Mouse (Mus musculus) limb, embryonic 10.5 days (tissue): ENCODE results near the gene Grasp. TPM values are rescaled to one million over a fixed set of nuclear protein-coding genes. Genes with fewer than 3 reads are reported as not detected.
A peak's percentile ranks its signal among the peaks of the same experiment; 100 is the strongest.

Experiments used
- DNase-seq: peaks from one replicate; pipeline ENCODE4 v3.0.0-alpha.2; 2017; ENCODE audit warnings: low spot score
- H3K27ac ChIP-seq: fragments of 300-500 bp; sonication (generic); 2 replicates; pipeline ENCODE4 v1.5.1; 2016; ENCODE audit warnings: mild to moderate bottlenecking
- H3K27me3 ChIP-seq: fragments of 300-500 bp; sonication (generic); 2 replicates; pipeline ENCODE4 v1.6.1; 2016; ENCODE audit warnings: low read depth, mild to moderate bottlenecking; ENCODE audit not compliant: poor library complexity, severe bottlenecking
- H3K36me3 ChIP-seq: fragments of 300-500 bp; sonication (generic); 2 replicates; pipeline ENCODE4 v1.6.1; 2016; ENCODE audit warnings: mild to moderate bottlenecking, moderate library complexity
- H3K4me1 ChIP-seq: fragments of 300-500 bp; sonication (generic); 2 replicates; pipeline ENCODE4 v1.6.1; 2016
- H3K4me3 ChIP-seq: fragments of 300-500 bp; sonication (generic); 2 replicates; pipeline ENCODE4 v1.5.1; 2016; ENCODE audit warnings: mild to moderate bottlenecking, moderate library complexity
- H3K9me3 ChIP-seq: fragments of 300-500 bp; sonication (generic); replicated peaks from 2 replicates; pipeline ENCODE4 v1.6.1; 2016; ENCODE audit warnings: mild to moderate bottlenecking
- WGBS: fragments of 180-500 bp; shearing (Covaris S2); methylation state at CpG from one replicate; pipeline ENCODE4 v1.1.7; 2016; 5-methylcytosine and 5-hydroxymethylcytosine counted together
- polyA plus RNA-seq: library from polyadenylated mRNA; unstranded; fragments of >200 nt; fragmentation: Nextera tagmentation; extraction: Ambion mirVana; gene quantifications from 2 replicates; pipeline ENCODE4 v1.2.1, GENCODE M21; 2016

The Grasp gene
- polyA plus RNA-seq, 1 experiment from 2014 or later = 6.9 TPM

- Histone ChIP-seq H3K27me3 (peaks cover 22% of the 10 kb centered on the region), H3K4me1 (peaks cover 47% of the 10 kb centered on the region), H3K27ac (peak overlapping the region; percentile 76), H3K36me3 (0 out of 2 replicates have a peak, but pooled peaks cover 3% of the 10 kb centered on the region), H3K9me3 (no peaks in the 10 kb centered on the region), H3K4me3 (no peak overlapping the region)
- 74% methylated on average over 13 of the region's 13 CpGs for whole genome bisulfite sequencing
- DNase-seq = no peak
Observed at GRCm38 (mm10) chr15:101260874-101261622, 37.1 kb downstream of the Grasp start.

GRCm38 (mm10) chr15:101262502-101262901, 38.5 kb downstream of the Grasp start:
- 0 out of 2 replicates have a peak, but pooled peaks cover 3% of the 10 kb centered on the region for H3K36me3 ChIP-seq
- no peak overlapping the region for H3K4me3 ChIP-seq
- peaks cover 50% of the 10 kb centered on the region for H3K4me1 ChIP-seq
- peaks cover 35% of the 10 kb centered on the region for H3K27me3 ChIP-seq
- WGBS = 68% methylated on average over 5 of the region's 5 CpGs
- H3K9me3 ChIP-seq = no peaks in the 10 kb centered on the region
- H3K27ac ChIP-seq = 0 out of 2 replicates have a peak overlapping the region, but pooled peaks have one; percentile 4
- no peak for DNase-seq

- H3K27ac ChIP-seq = peak overlapping the region; percentile 82
- peaks cover 18% of the 10 kb centered on the region for H3K36me3 ChIP-seq
- 1% methylated on average over 57 of the region's 57 CpGs for WGBS
- no peaks in the 10 kb centered on the region for H3K9me3 ChIP-seq
- DNase-seq = peak; percentile 91
- peaks cover 45% of the 10 kb centered on the region for H3K4me1 ChIP-seq
- peaks cover 59% of the 10 kb centered on the region for H3K27me3 ChIP-seq
- peak overlapping the region; percentile 65 for H3K4me3 ChIP-seq
Observed at GRCm38 (mm10) chr15:101266132-101266963, 42.4 kb downstream of the Grasp start.

- 6% methylated on average over 25 of the region's 25 CpGs for WGBS
- peaks cover 36% of the 10 kb centered on the region for H3K4me1 ChIP-seq
- peaks cover 59% of the 10 kb centered on the region for H3K27me3 ChIP-seq
- no peak for DNase-seq
- H3K9me3 ChIP-seq = no peaks in the 10 kb centered on the region
- H3K27ac ChIP-seq = peak overlapping the region; percentile 82
- H3K36me3 ChIP-seq = peaks cover 28% of the 10 kb centered on the region
- peak overlapping the region; percentile 65 for H3K4me3 ChIP-seq
Observed at GRCm38 (mm10) chr15:101267053-101268032, 43.4 kb downstream of the Grasp start.

GRCm38 (mm10) chr15:101270101-101270820, 46.3 kb downstream of the Grasp start:
- H3K27ac ChIP-seq = no peak overlapping the region
- no peak overlapping the region for H3K4me3 ChIP-seq
- no peak for DNase-seq
- H3K27me3 ChIP-seq = peaks cover 45% of the 10 kb centered on the region
- 90% methylated on average over 29 of the region's 29 CpGs for WGBS
- H3K9me3 ChIP-seq = no peaks in the 10 kb centered on the region
- peaks cover 33% of the 10 kb centered on the region for H3K4me1 ChIP-seq
- peaks cover 45% of the 10 kb centered on the region for H3K36me3 ChIP-seq

GRCm38 (mm10) chr15:101271107-101271506, 47.1 kb downstream of the Grasp start:
- H3K4me3 ChIP-seq = no peak overlapping the region
- H3K27me3 ChIP-seq = peaks cover 37% of the 10 kb centered on the region
- no peaks in the 10 kb centered on the region for H3K9me3 ChIP-seq
- peaks cover 25% of the 10 kb centered on the region for H3K4me1 ChIP-seq
- peaks cover 45% of the 10 kb centered on the region for H3K36me3 ChIP-seq
- no peak overlapping the region; the same call in 1 of the 2 replicates for H3K27ac ChIP-seq
- DNase-seq = no peak
- WGBS = 86% methylated on average over 3 of the region's 3 CpGs

- 90% methylated on average over 15 of the region's 15 CpGs for WGBS
- Histone ChIP-seq H3K27ac (no peak overlapping the region; the same call in 1 of the 2 replicates), H3K36me3 (peaks cover 45% of the 10 kb centered on the region), H3K9me3 (no peaks in the 10 kb centered on the region), H3K4me3 (no peak overlapping the region), H3K27me3 (peaks cover 34% of the 10 kb centered on the region), H3K4me1 (peaks cover 21% of the 10 kb centered on the region)
- DNase-seq = no peak
Observed at GRCm38 (mm10) chr15:101271513-101271912, 47.5 kb downstream of the Grasp start.

- Histone ChIP-seq H3K27ac (no peak overlapping the region), H3K9me3 (no peaks in the 10 kb centered on the region), H3K4me1 (peaks cover 25% of the 10 kb centered on the region), H3K27me3 (0 out of 2 replicates have a peak, but pooled peaks cover 7% of the 10 kb centered on the region), H3K4me3 (no peak overlapping the region), H3K36me3 (peaks cover 45% of the 10 kb centered on the region)
- no peak for DNase-seq
- 83% methylated on average over 6 of the region's 6 CpGs for WGBS
Observed at GRCm38 (mm10) chr15:101274380-101274779, 50.4 kb downstream of the Grasp start.

GRCm38 (mm10) chr15:101277351-101277899, 53.4 kb downstream of the Grasp start:
- Histone ChIP-seq H3K27me3 (no peaks in the 10 kb centered on the region), H3K4me3 (no peak overlapping the region), H3K9me3 (no peaks in the 10 kb centered on the region), H3K27ac (peak overlapping the region; percentile 56), H3K4me1 (peaks cover 26% of the 10 kb centered on the region), H3K36me3 (peaks cover 19% of the 10 kb centered on the region)
- whole genome bisulfite sequencing = 76% methylated on average over 11 of the region's 11 CpGs
- DNase-seq = no peak

GRCm38 (mm10) chr15:101278589-101278988, 54.6 kb downstream of the Grasp start:
- WGBS = 47% methylated on average over 5 of the region's 5 CpGs
- DNase-seq = no peak
- Histone ChIP-seq H3K27ac (peak overlapping the region; percentile 56), H3K4me1 (peaks cover 30% of the 10 kb centered on the region), H3K4me3 (no peak overlapping the region), H3K27me3 (no peaks in the 10 kb centered on the region), H3K9me3 (no peaks in the 10 kb centered on the region), H3K36me3 (peaks cover 8% of the 10 kb centered on the region)

- H3K4me3 ChIP-seq = no peak overlapping the region
- H3K27ac ChIP-seq = peak overlapping the region; percentile 32; the same call in 1 of the 2 replicates
- 64% methylated on average over 12 of the region's 12 CpGs for WGBS
- H3K36me3 ChIP-seq = no peaks in the 10 kb centered on the region
- no peaks in the 10 kb centered on the region for H3K9me3 ChIP-seq
- H3K27me3 ChIP-seq = no peaks in the 10 kb centered on the region
- DNase-seq = no peak
- peaks cover 32% of the 10 kb centered on the region for H3K4me1 ChIP-seq
Observed at GRCm38 (mm10) chr15:101279430-101279999, 55.5 kb downstream of the Grasp start.
